Mouse (Mus musculus) C2C12 (cell line): Measurements from ENCODE around the gene Cd38.

Experiments used
- CEBPB ChIP-seq: IDR thresholded peaks from one replicate; pipeline ENCODE4 v1.6.1; 2011; ENCODE audit warnings: low read depth, mild to moderate bottlenecking, control low read depth, moderate library complexity
- CTCF ChIP-seq: IDR thresholded peaks from one replicate; pipeline ENCODE4 v1.5.1; 2011; ENCODE audit not compliant: control insufficient read depth, insufficient read depth, insufficient read length
- FOSL1 ChIP-seq: IDR thresholded peaks from one replicate; pipeline ENCODE4 v1.8.0; 2011; ENCODE audit warnings: mild to moderate bottlenecking, low read length; ENCODE audit not compliant: poor library complexity, insufficient read depth, severe bottlenecking
- MAX ChIP-seq: IDR thresholded peaks from one replicate; pipeline ENCODE4 v1.6.1; 2011; ENCODE audit warnings: mild to moderate bottlenecking, control low read depth
- MYOD1 ChIP-seq: IDR thresholded peaks from one replicate; pipeline ENCODE4 v1.6.1; 2011; ENCODE audit warnings: low read depth; ENCODE audit not compliant: control insufficient read depth, insufficient read length
- MYOG ChIP-seq: IDR thresholded peaks from one replicate; pipeline ENCODE4 v1.6.1; 2011; ENCODE audit not compliant: control insufficient read depth, insufficient read length; ENCODE audit errors: extremely low read depth
- USF1 ChIP-seq: IDR thresholded peaks from one replicate; pipeline ENCODE4 v1.6.1; 2011; ENCODE audit warnings: low read depth, mild to moderate bottlenecking, control low read depth, moderate library complexity

DNA sequence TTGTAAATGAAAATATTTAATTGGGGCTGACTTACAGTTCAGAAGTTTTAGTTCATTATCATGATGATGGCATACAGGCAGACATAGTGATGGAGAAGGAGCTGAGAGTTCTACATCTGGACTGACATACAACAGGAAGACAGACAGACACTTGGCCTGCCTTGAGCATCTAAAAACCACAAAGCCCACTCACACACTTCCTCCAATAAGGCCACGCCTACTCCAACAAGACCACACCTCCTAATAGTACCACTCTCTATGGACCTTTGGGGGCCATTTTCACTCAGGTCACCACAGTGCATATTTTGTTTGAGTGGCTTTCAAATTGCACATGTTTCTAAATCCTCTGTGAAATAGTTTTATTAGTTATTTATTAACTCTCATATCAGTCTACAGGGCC, 3.5 kb downstream of the Cd38 start:
- no peak for TF ChIP-seq CTCF
- no peak for TF ChIP-seq USF1
- TF ChIP-seq CEBPB = no peak
- no peak for TF ChIP-seq FOSL1
- TF ChIP-seq MAX = no peak
- TF ChIP-seq MYOG = no peak
- no peak for TF ChIP-seq MYOD1
